Mouse (Mus musculus): Measurements from ENCODE around the gene Cacng2.

The Cacng2 gene

GRCm38 (mm10) chr15:77952921-77953320 is 166.9 kb downstream of the Cacng2 start:
- no peak for DNase-seq (ENCODE audit: low spot score in 2 of 2)

GRCm38 (mm10) chr15:77949061-77949460 is 170.8 kb downstream of the Cacng2 start:
- no peak for DNase-seq (ENCODE audit: low spot score in 2 of 2)

GRCm38 (mm10) chr15:77945711-77946110 is 174.1 kb downstream of the Cacng2 start:
- peak in 1 of 2 experiments; percentile 42 for DNase-seq (ENCODE audit: low spot score in 2 of 2)

Measured in left cerebral cortex, adult 9 months (tissue).